ENCODE assay signal across 9 mouse cellular contexts in the genomic region with DNA sequence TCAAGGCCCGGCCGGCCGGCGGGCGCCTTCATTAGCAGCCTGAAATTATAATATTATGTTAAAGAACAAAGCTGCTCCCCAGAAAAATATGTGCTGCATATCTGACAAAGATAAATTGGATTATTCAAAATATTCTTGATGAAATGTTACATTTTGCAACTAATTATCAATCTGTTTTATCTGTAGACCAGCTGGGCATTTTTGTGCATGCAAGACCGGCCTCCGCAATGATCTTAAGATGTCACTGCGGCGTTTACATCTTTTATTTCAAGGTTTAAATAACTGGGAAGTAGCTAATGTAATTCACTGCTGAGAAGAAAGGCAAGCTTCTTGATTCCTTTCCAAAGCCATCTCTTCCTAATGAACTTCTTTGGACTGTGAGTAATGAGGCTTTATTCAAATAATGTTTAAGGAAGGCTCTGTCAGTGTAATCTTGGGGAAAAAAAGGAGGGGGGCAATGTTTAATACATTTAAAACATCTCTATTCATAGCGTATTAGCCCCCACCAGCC.
A peak's percentile ranks its signal among the peaks of the same experiment; 100 is the strongest.
DNase-seq lines count a peak whose midpoint lies in the region; ATAC-seq lines count a peak whose summit lies in the region.
"Had no signal": no experiment of that assay in that cellular context is flagged by ENCODE, and none has a peak within 500 bp of the region (broad histone marks: within the 10 kb centered on the region; RNA-seq: fewer than 3 reads in every experiment).

No protein-coding gene starts in this region.

- H3K4me3 ChIP-seq in liver, embryonic 12.5 days: peak overlapping the region; percentile 11; the same call in 1 of the 2 replicates
- peak overlapping the region; percentile 31 for H3K4me3 ChIP-seq in forebrain, embryonic 13.5 days
- H3K4me3 ChIP-seq in limb, embryonic 10.5 days: peak overlapping the region; percentile 43
- peak overlapping the region; percentile 15 for H3K4me3 ChIP-seq in stomach, embryonic 14.5 days (ENCODE audit: low read depth, low read length)
- H3K4me3 ChIP-seq: myocyte had no signal

- H3K9me3 ChIP-seq in liver, embryonic 12.5 days (replicated peaks): no peaks in the 10 kb centered on the region
- no peaks in the 10 kb centered on the region for H3K9me3 ChIP-seq in forebrain, embryonic 13.5 days (replicated peaks)
- H3K9me3 ChIP-seq in limb, embryonic 10.5 days (replicated peaks): no peaks in the 10 kb centered on the region
- H3K9me3 ChIP-seq in stomach, embryonic 14.5 days (ENCODE audit: control insufficient read depth, low read depth, low read length): no peaks in the 10 kb centered on the region

- H3K36me3 ChIP-seq in liver, embryonic 12.5 days: no peaks in the 10 kb centered on the region
- H3K36me3 ChIP-seq in forebrain, embryonic 13.5 days (ENCODE audit: poor library complexity, severe bottlenecking): no peaks in the 10 kb centered on the region
- no peaks in the 10 kb centered on the region for H3K36me3 ChIP-seq in limb, embryonic 10.5 days
- H3K36me3 ChIP-seq in stomach, embryonic 14.5 days (ENCODE audit: control insufficient read depth, insufficient read depth, low read length): no peaks in the 10 kb centered on the region

- ATAC-seq in liver, embryonic 12.5 days: no peak
- ATAC-seq in forebrain, embryonic 13.5 days: 0 out of 2 replicates have a peak, but pooled peaks have one; percentile 16
- no peak for ATAC-seq in stomach, embryonic 14.5 days (ENCODE audit: insufficient number of reproducible peaks, insufficient read depth, low FRiP score, low read depth)

- DNase-seq in liver: no peak
- no peak for DNase-seq in limb, embryonic 10.5 days (ENCODE audit: low spot score)
- DNase-seq in cerebellum, postnatal 14 days: no peak
- DNase-seq in retina, embryonic 14.5 days (ENCODE audit: low spot score): no peak
- DNase-seq: cerebellum, adult 18-20 months had no signal

- peak overlapping the region; percentile 29; the same call in 1 of the 2 replicates for H3K4me2 ChIP-seq in liver, embryonic 12.5 days
- peak overlapping the region; percentile 67 for H3K4me2 ChIP-seq in forebrain, embryonic 13.5 days
- peak overlapping the region; percentile 53 for H3K4me2 ChIP-seq in stomach, embryonic 14.5 days (replicated peaks; ENCODE audit: low read depth, low read length)

- peaks cover 62% of the 10 kb centered on the region for H3K27me3 ChIP-seq in liver, embryonic 12.5 days (replicated peaks)
- H3K27me3 ChIP-seq in forebrain, embryonic 13.5 days: peaks cover 70% of the 10 kb centered on the region
- H3K27me3 ChIP-seq in limb, embryonic 10.5 days (ENCODE audit: low read depth, poor library complexity, severe bottlenecking): peaks cover 85% of the 10 kb centered on the region
- no peaks in the 10 kb centered on the region; the same call in 1 of the 2 replicates for H3K27me3 ChIP-seq in stomach, embryonic 14.5 days (ENCODE audit: control insufficient read depth, insufficient read depth, low read length)

- no peak overlapping the region for H3K27ac ChIP-seq in liver, embryonic 12.5 days
- H3K27ac ChIP-seq in forebrain, embryonic 13.5 days: no peak overlapping the region
- peak overlapping the region; percentile 72 for H3K27ac ChIP-seq in limb, embryonic 10.5 days
- no peak overlapping the region for H3K27ac ChIP-seq in stomach, embryonic 14.5 days (ENCODE audit: low read length)

- H3K4me1 ChIP-seq in liver, embryonic 12.5 days: peaks cover 3% of the 10 kb centered on the region; the same call in 1 of the 2 replicates
- H3K4me1 ChIP-seq in forebrain, embryonic 13.5 days: peaks cover 15% of the 10 kb centered on the region
- peaks cover 23% of the 10 kb centered on the region for H3K4me1 ChIP-seq in limb, embryonic 10.5 days
- 0 out of 2 replicates have a peak, but pooled peaks cover 7% of the 10 kb centered on the region for H3K4me1 ChIP-seq in stomach, embryonic 14.5 days (ENCODE audit: control insufficient read depth, insufficient read depth, low read length)

- 25% methylated on average over 10 of the region's 10 CpGs for WGBS in liver, embryonic 12.5 days (ENCODE audit: insufficient replicate concordance)
- WGBS in forebrain, embryonic 13.5 days: 3% methylated on average over 10 of the region's 10 CpGs
- WGBS in limb, embryonic 10.5 days: 27% methylated on average over 10 of the region's 10 CpGs
- WGBS in stomach, embryonic 14.5 days: 15% methylated on average over 10 of the region's 10 CpGs

- no peak overlapping the region for H3K9ac ChIP-seq in liver, embryonic 12.5 days
- H3K9ac ChIP-seq in forebrain, embryonic 13.5 days: peak overlapping the region; percentile 46
- H3K9ac ChIP-seq in stomach, embryonic 14.5 days (replicated peaks; ENCODE audit: low read depth, low read length): no peak overlapping the region
